Mouse (Mus musculus) intestine, postnatal 0 days (tissue): ENCODE results near the gene Abca14. TPM values are rescaled to one million over a fixed set of nuclear protein-coding genes. Genes with fewer than 3 reads are reported as not detected.

ENCODE experiments used
- ATAC-seq: fragments of 200-750 bp; cut with Nextera tagmentation; 2 replicates; pipeline ENCODE4 v1.8.0; 2017; ENCODE audit warnings: mild to moderate bottlenecking, moderate TSS enrichment, moderate library complexity
- H3K27ac ChIP-seq: fragments of 300-500 bp; sonication (generic); 2 replicates; pipeline ENCODE4 v1.5.1; 2014; ENCODE audit warnings: mild to moderate bottlenecking, low read depth, low read length, moderate library complexity
- H3K27me3 ChIP-seq: fragments of 300-500 bp; sonication (generic); replicated peaks from 2 replicates; pipeline ENCODE4 v1.6.1; 2014; ENCODE audit warnings: low read length, mixed read lengths; ENCODE audit not compliant: control insufficient read depth, insufficient read depth
- H3K36me3 ChIP-seq: fragments of 300-500 bp; sonication (generic); 2 replicates; pipeline ENCODE4 v1.6.1; 2014; ENCODE audit warnings: mild to moderate bottlenecking, moderate library complexity; ENCODE audit not compliant: control insufficient read depth, insufficient read depth
- H3K4me1 ChIP-seq: fragments of 300-500 bp; sonication (generic); replicated peaks from 2 replicates; pipeline ENCODE4 v1.6.1; 2014; ENCODE audit warnings: antibody characterized with exemption, low read length, mixed read lengths; ENCODE audit not compliant: control insufficient read depth, insufficient read depth
- H3K4me2 ChIP-seq: fragments of 300-500 bp; sonication (generic); replicated peaks from 2 replicates; pipeline ENCODE4 v1.6.1; 2014; ENCODE audit warnings: low read depth, mild to moderate bottlenecking, moderate library complexity
- H3K4me3 ChIP-seq: fragments of 300-500 bp; sonication (generic); 2 replicates; pipeline ENCODE4 v1.5.1; 2014; ENCODE audit warnings: low read depth, low read length
- H3K9ac ChIP-seq: fragments of 300-500 bp; sonication (generic); 2 replicates; pipeline ENCODE4 v1.6.1; 2014; ENCODE audit warnings: mild to moderate bottlenecking, low read depth, low read length
- H3K9me3 ChIP-seq: fragments of 300-500 bp; sonication (generic); 2 replicates; pipeline ENCODE4 v1.6.1; 2016; ENCODE audit warnings: mixed run types; ENCODE audit not compliant: control insufficient read depth
- CTCF ChIP-seq: sonication (generic); IDR thresholded peaks from 2 replicates; pipeline ENCODE4 v1.5.1; 2016; ENCODE audit warnings: low read depth, mild to moderate bottlenecking, control low read depth, antibody characterized with exemption, moderate library complexity
- WGBS: fragments of 180-500 bp; shearing (Covaris S2); extraction: QIAGEN DNeasy Blood & Tissue Kit; methylation state at CpG from one replicate; pipeline ENCODE4 v1.1.7; 2014; 5-methylcytosine and 5-hydroxymethylcytosine counted together
- polyA plus RNA-seq: library from polyadenylated mRNA; unstranded; fragments of >200 nt; fragmentation: Nextera tagmentation; extraction: Ambion mirVana; gene quantifications from 2 replicates; pipeline ENCODE4 v1.2.1, GENCODE M21; 2015

Abca14 gene
- polyA plus RNA-seq, 1 experiment from 2014 or later, result 0.83 TPM

GRCm38 (mm10) chr7:120327220-120328073 is 123.7 kb downstream of the Abca14 start:
- H3K36me3 ChIP-seq, result no peaks in the 10 kb centered on the region
- ATAC-seq, result no peak
- no peak overlapping the region for H3K27ac ChIP-seq
- H3K4me2 ChIP-seq, result peak overlapping the region; percentile 51
- TF ChIP-seq CTCF, result peak; percentile 62
- no peaks in the 10 kb centered on the region for H3K9me3 ChIP-seq
- H3K4me1 ChIP-seq, result no peaks in the 10 kb centered on the region
- no peak overlapping the region for H3K9ac ChIP-seq
- 0 out of 2 replicates have a peak overlapping the region, but pooled peaks have one; percentile 20 for H3K4me3 ChIP-seq
- H3K27me3 ChIP-seq, result no peaks in the 10 kb centered on the region
- 16% methylated on average over 22 of the region's 22 CpGs for WGBS

GRCm38 (mm10) chr7:120328087-120328793 is 124.5 kb downstream of the Abca14 start, which contains the start of gene Abca15:
Abca15 (plus strand) TSS chr7:120328670.
- H3K27me3 ChIP-seq, result no peaks in the 10 kb centered on the region
- TF ChIP-seq CTCF, result no peak
- WGBS, result 80% methylated on average over 22 of the region's 22 CpGs
- H3K9me3 ChIP-seq, result no peaks in the 10 kb centered on the region
- 0 out of 2 replicates have a peak within 1 kb of the TSS, but pooled peaks have one; percentile 20 for H3K4me3 ChIP-seq
- H3K4me2 ChIP-seq, result peak within 1 kb of the TSS; percentile 51
- H3K4me1 ChIP-seq, result no peaks in the 10 kb centered on the region
- H3K27ac ChIP-seq, result no peak within 1 kb of the TSS
- H3K9ac ChIP-seq, result no peak within 1 kb of the TSS
- no peak for ATAC-seq
- no peaks in the 10 kb centered on the region for H3K36me3 ChIP-seq

- TF ChIP-seq CTCF, result peak; percentile 25; the same call in 1 of the 2 replicates
These were observed 157.4 kb downstream of the Abca14 start for GRCm38 (mm10) chr7:120361159-120361558.

More at GRCm38 (mm10) chr7:120361159-120361558, 157.4 kb downstream of the Abca14 start:
- Histone ChIP-seq H3K4me2 (no peak overlapping the region), H3K27ac (no peak overlapping the region), H3K4me1 (no peaks in the 10 kb centered on the region), H3K9me3 (no peaks in the 10 kb centered on the region), H3K9ac (no peak overlapping the region), H3K36me3 (no peaks in the 10 kb centered on the region), H3K4me3 (no peak overlapping the region), H3K27me3 (no peaks in the 10 kb centered on the region)
- no peak for ATAC-seq
- 43% methylated on average over 13 of the region's 13 CpGs for WGBS

Other genes starting within 250 kb of the Abca14 start
- gene Dnah3, start 108.7 kb upstream of the Abca14 start, polyA plus RNA-seq, result not detected in 2 replicates
- 21.6 and 22.9 TPM in 2 replicates for gene Tmem159, start 101.6 kb upstream of the Abca14 start, polyA plus RNA-seq
- 0.18 and 0.31 TPM in 2 replicates for gene Zp2, start 58.7 kb upstream of the Abca14 start, polyA plus RNA-seq
- gene Anks4b, start 30.1 kb upstream of the Abca14 start, polyA plus RNA-seq, result 23.0 and 29.2 TPM in 2 replicates
- gene Crym, start 1.9 kb upstream of the Abca14 start, polyA plus RNA-seq, result 1.9 TPM in 2 replicates
- gene Abca15, start 124.7 kb downstream of the Abca14 start, polyA plus RNA-seq, result not detected in 2 replicates
- gene Abca16, start 205.7 kb downstream of the Abca14 start, polyA plus RNA-seq, result not detected in 2 replicates